Mouse (Mus musculus) megakaryocyte, embryonic 14.5 days (primary cell): ENCODE measurements around the gene Prox2. TPM values are rescaled to one million over a fixed set of nuclear protein-coding genes. Genes with fewer than 3 reads are reported as not detected.

Source experiments
- H3K27me3 ChIP-seq: replicated peaks from 2 replicates; pipeline ENCODE3; 2012; ENCODE audit warnings: inconsistent platforms
- H3K36me3 ChIP-seq: replicated peaks from 2 replicates; pipeline ENCODE3; 2012; ENCODE audit warnings: low read length, inconsistent platforms, mixed read lengths
- H3K4me1 ChIP-seq: 2 replicates; pipeline ENCODE4 v1.6.1; 2012; ENCODE audit warnings: inconsistent platforms
- H3K4me3 ChIP-seq: replicated peaks from 2 replicates; pipeline ENCODE3; 2012; ENCODE audit warnings: moderate library complexity, mild to moderate bottlenecking, inconsistent platforms
- H3K9me3 ChIP-seq: 2 replicates; pipeline ENCODE4 v1.6.1; 2012; ENCODE audit warnings: inconsistent platforms
- FLI1 ChIP-seq: IDR thresholded peaks from 2 replicates; pipeline ENCODE4 v1.6.1; 2012; ENCODE audit warnings: low read length, inconsistent platforms, mixed read lengths
- GATA1 ChIP-seq: IDR thresholded peaks from 3 replicates; pipeline ENCODE4 v1.6.1; 2012; ENCODE audit warnings: mixed read lengths, low read length, inconsistent platforms, borderline replicate concordance
- polyA plus RNA-seq: library from polyadenylated mRNA; stranded (reverse); fragments of >175 nt; gene quantifications from 2 replicates; pipeline ENCODE4 v1.2.3, GENCODE M21; 2012; ENCODE audit warnings: low replicate concordance; ENCODE audit not compliant: insufficient read depth

The Prox2 gene
- polyA plus RNA-seq, 1 experiment, result 2.2 TPM

DNA sequence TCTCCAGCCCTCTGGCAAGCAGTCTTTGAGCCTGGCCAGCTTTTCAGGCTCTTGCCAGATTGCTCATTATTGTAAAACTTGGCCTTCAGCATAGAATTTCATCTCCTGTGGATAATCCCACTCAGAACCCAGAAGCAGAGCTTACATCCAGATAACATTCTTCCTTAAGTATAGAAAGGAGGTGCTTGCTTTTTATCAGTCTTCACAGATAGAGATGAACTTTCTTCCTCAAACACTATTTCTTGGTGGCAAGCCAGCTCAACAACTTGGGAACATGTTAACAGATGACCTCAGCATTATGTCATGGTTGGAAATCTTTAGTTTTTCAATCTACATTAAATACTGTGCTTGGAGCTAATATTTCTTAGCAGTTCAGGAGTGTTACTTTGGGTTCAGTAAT lies 39.5 kb downstream of the Prox2 start:
- Histone ChIP-seq H3K9me3 (no peaks in the 10 kb centered on the region), H3K4me1 (no peaks in the 10 kb centered on the region), H3K4me3 (no peak overlapping the region), H3K36me3 (peaks cover 80% of the 10 kb centered on the region), H3K27me3 (no peaks in the 10 kb centered on the region)
- TF ChIP-seq GATA1 (no peak), FLI1 (no peak)

DNA sequence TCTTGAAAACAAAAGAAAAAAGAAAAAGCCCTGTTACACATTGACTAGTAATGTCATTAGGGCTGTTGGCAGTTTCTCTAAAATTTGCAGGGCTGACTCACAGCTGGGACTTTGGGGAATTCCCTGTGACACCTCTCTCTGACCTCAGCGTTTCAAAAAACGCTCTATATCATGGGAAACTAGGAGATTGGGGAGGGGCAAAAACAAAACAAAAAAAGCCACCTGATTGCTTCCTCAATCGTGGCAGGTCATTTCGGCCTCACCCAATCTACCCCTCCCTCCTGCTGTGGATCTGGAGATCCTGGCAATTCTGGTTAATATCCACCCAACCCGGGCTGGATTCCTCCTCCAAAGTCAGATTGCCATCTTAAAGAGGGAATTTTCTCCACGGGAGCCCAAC lies 59.3 kb downstream of the Prox2 start:
- no peak for TF ChIP-seq GATA1
- Histone ChIP-seq H3K36me3 (peaks cover 89% of the 10 kb centered on the region), H3K4me1 (no peaks in the 10 kb centered on the region), H3K9me3 (no peaks in the 10 kb centered on the region), H3K4me3 (no peak overlapping the region), H3K27me3 (no peaks in the 10 kb centered on the region)

Other genes starting within 250 kb of the Prox2 start
- 1.8 and 16.4 TPM in 2 replicates for gene Ltbp2, start 234.2 kb downstream of the Prox2 start, polyA plus RNA-seq
- gene Fcf1, start 139.9 kb downstream of the Prox2 start, polyA plus RNA-seq, result 24.7 TPM in 1 of 2 replicates, not detected in the other
- gene Arel1, start 139.9 kb downstream of the Prox2 start, polyA plus RNA-seq, result 0.71 and 1.1 TPM in 2 replicates
- 6.7 and 8.8 TPM in 2 replicates for gene Ylpm1, start 114.4 kb downstream of the Prox2 start, polyA plus RNA-seq
- 187 and 398 TPM in 2 replicates for gene Dlst, start 74 bp upstream of the Prox2 start, polyA plus RNA-seq
- gene Rps6kl1, start 40.5 kb upstream of the Prox2 start, polyA plus RNA-seq, result 0.68 TPM in 1 of 2 replicates, not detected in the other
- 0.10 TPM in 1 of 2 replicates, not detected in the other for gene Pgf, start 67.0 kb upstream of the Prox2 start, polyA plus RNA-seq
- gene Eif2b2, start 108.7 kb upstream of the Prox2 start, polyA plus RNA-seq, result 17.9 and 151 TPM in 2 replicates
- gene Mlh3, start 159.8 kb upstream of the Prox2 start, polyA plus RNA-seq, result 0.96 TPM in 1 of 2 replicates, not detected in the other
- 29.0 TPM in 1 of 2 replicates, not detected in the other for gene Acyp1, start 177.7 kb upstream of the Prox2 start, polyA plus RNA-seq
- gene Zc2hc1c, start 177.8 kb upstream of the Prox2 start, polyA plus RNA-seq, result not detected in 2 replicates
- 2.0 and 2.6 TPM in 2 replicates for gene Nek9, start 228.6 kb upstream of the Prox2 start, polyA plus RNA-seq